Mouse (Mus musculus): Measurements from ENCODE around the gene D630039A03Rik. TPM values are rescaled to one million over a fixed set of nuclear protein-coding genes. Genes with fewer than 3 reads are reported as not detected.

D630039A03Rik gene
- total RNA-seq, 1 experiment = 0.27 TPM

- H3K4me3 ChIP-seq (ENCODE audit: insufficient read depth in 1 of 2, low read depth in 1 of 2, low read length in 2 of 2, poor library complexity in 1 of 2, severe bottlenecking in 1 of 2) = no peak overlapping the region
- H3K9ac ChIP-seq (ENCODE audit: insufficient read depth, low read depth, low read length, poor library complexity, severe bottlenecking) = no peak overlapping the region
- H3K36me3 ChIP-seq (ENCODE audit: control insufficient read depth, insufficient read depth, low read length, poor library complexity, severe bottlenecking) = no peaks in the 10 kb centered on the region
- TF ChIP-seq MAFK (IDR thresholded peaks at IDR 0.05; ENCODE audit: insufficient read depth, low read depth, low read length) = no peak
- TF ChIP-seq ZC3H11A (IDR thresholded peaks at IDR 0.05; ENCODE audit: borderline replicate concordance, low read depth, low read length) = peak; percentile 82; the same call in 1 of the 2 replicates
- H3K4me1 ChIP-seq (ENCODE audit: control insufficient read depth in 2 of 2, insufficient read depth in 2 of 2, low read length in 2 of 2, poor library complexity in 1 of 2) = peaks cover 0 to 9% of the 10 kb centered on the region in 2 experiments; a peak in 1 of 4 replicates
- DNase-seq (ENCODE audit: low read depth, low spot score) = peak; percentile 54
- no peaks in the 10 kb centered on the region for H3K9me3 ChIP-seq (ENCODE audit: control insufficient read depth, insufficient read depth, low read depth, low read length)
- in situ Hi-C loops (cut with MboI; ENCODE audit: low sequenced_read_pairs in 2 of 2, unreplicated experiment in 2 of 2) = loop anchor here in 1 of 2 experiments (10.0 kb wide), 2 partner anchors 171 to 351 kb away; no protein-coding TSS in a partner anchor
- H3K27ac ChIP-seq (ENCODE audit: insufficient read depth, low read depth, low read length, poor library complexity, severe bottlenecking) = no peak overlapping the region
These were observed 11.9 kb downstream of the D630039A03Rik start for GRCm38 (mm10) chr4:57904211-57904610.

DNA sequence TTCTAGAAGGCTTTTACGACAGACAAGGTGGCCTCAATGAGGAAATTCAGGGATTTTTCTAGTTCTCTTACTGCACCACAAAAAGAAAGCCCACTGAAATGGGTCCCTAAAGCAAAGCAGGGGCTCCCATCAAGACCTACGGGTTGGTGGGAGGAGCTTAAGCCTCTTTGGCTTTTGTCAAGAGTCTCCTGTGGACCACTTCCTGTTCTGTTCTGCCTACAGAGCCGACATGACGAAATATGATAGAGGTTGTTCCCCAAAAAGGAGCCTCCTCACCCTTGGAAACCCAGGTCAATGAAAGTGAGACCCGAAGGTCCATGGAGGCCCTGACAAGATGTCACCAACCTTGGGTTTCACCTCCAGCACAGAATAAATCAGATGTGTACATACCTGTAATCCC lies 13.5 kb downstream of the D630039A03Rik start:
- Histone ChIP-seq H3K36me3 (ENCODE audit: control insufficient read depth, insufficient read depth, low read length, poor library complexity, severe bottlenecking) (no peaks in the 10 kb centered on the region), H3K27ac (ENCODE audit: insufficient read depth, low read depth, low read length, poor library complexity, severe bottlenecking) (no peak overlapping the region), H3K9ac (ENCODE audit: insufficient read depth, low read depth, low read length, poor library complexity, severe bottlenecking) (no peak overlapping the region), H3K4me1 (ENCODE audit: control insufficient read depth in 2 of 2, insufficient read depth in 2 of 2, low read length in 2 of 2, poor library complexity in 1 of 2) (peaks cover 0 to 9% of the 10 kb centered on the region in 2 experiments; a peak in 1 of 4 replicates), H3K4me3 (ENCODE audit: insufficient read depth in 1 of 2, low read depth in 1 of 2, low read length in 2 of 2, poor library complexity in 1 of 2, severe bottlenecking in 1 of 2) (no peak overlapping the region), H3K9me3 (ENCODE audit: control insufficient read depth, insufficient read depth, low read depth, low read length) (no peaks in the 10 kb centered on the region)
- TF ChIP-seq ZNF384 (IDR thresholded peaks at IDR 0.05; ENCODE audit: low read depth, low read length) (no peak), HCFC1 (IDR thresholded peaks at IDR 0.05; ENCODE audit: borderline replicate concordance, insufficient read depth, low read length) (no peak), CHD2 (IDR thresholded peaks at IDR 0.05; ENCODE audit: low read depth, low read length) (no peak), ZC3H11A (IDR thresholded peaks at IDR 0.05; ENCODE audit: borderline replicate concordance, low read depth, low read length) (no peak), MAFK (IDR thresholded peaks at IDR 0.05; ENCODE audit: insufficient read depth, low read depth, low read length) (no peak)
- in situ Hi-C loops (cut with MboI; ENCODE audit: low sequenced_read_pairs in 2 of 2, unreplicated experiment in 2 of 2) = loop anchor here in 1 of 2 experiments (10.0 kb wide), 2 partner anchors 172 to 352 kb away; no protein-coding TSS in a partner anchor
- DNase-seq (ENCODE audit: low read depth, low spot score) = no peak

GRCm38 (mm10) chr4:57901210-57901609 lies 14.9 kb downstream of the D630039A03Rik start:
- Histone ChIP-seq H3K9ac (ENCODE audit: insufficient read depth, low read depth, low read length, poor library complexity, severe bottlenecking) (no peak overlapping the region), H3K4me3 (ENCODE audit: insufficient read depth in 1 of 2, low read depth in 1 of 2, low read length in 2 of 2, poor library complexity in 1 of 2, severe bottlenecking in 1 of 2) (no peak overlapping the region), H3K27ac (ENCODE audit: insufficient read depth, low read depth, low read length, poor library complexity, severe bottlenecking) (no peak overlapping the region), H3K4me1 (ENCODE audit: control insufficient read depth in 2 of 2, insufficient read depth in 2 of 2, low read length in 2 of 2, poor library complexity in 1 of 2) (peaks cover 0 to 9% of the 10 kb centered on the region in 2 experiments; a peak in 1 of 4 replicates), H3K9me3 (ENCODE audit: control insufficient read depth, insufficient read depth, low read depth, low read length) (no peaks in the 10 kb centered on the region), H3K36me3 (ENCODE audit: control insufficient read depth, insufficient read depth, low read length, poor library complexity, severe bottlenecking) (no peaks in the 10 kb centered on the region)
- TF ChIP-seq ZC3H11A (IDR thresholded peaks at IDR 0.05; ENCODE audit: borderline replicate concordance, low read depth, low read length) (peak; percentile 94), MAFK (IDR thresholded peaks at IDR 0.05; ENCODE audit: insufficient read depth, low read depth, low read length) (no peak), HCFC1 (IDR thresholded peaks at IDR 0.05; ENCODE audit: borderline replicate concordance, insufficient read depth, low read length) (no peak), ZNF384 (IDR thresholded peaks at IDR 0.05; ENCODE audit: low read depth, low read length) (no peak), CHD2 (IDR thresholded peaks at IDR 0.05; ENCODE audit: low read depth, low read length) (no peak)
- peak; percentile 40 for DNase-seq (ENCODE audit: low read depth, low spot score)
- in situ Hi-C loops (cut with MboI; ENCODE audit: low sequenced_read_pairs in 2 of 2, unreplicated experiment in 2 of 2) = loop anchor here in 1 of 2 experiments (10.0 kb wide), 2 partner anchors 174 to 354 kb away; no protein-coding TSS in a partner anchor

DNA sequence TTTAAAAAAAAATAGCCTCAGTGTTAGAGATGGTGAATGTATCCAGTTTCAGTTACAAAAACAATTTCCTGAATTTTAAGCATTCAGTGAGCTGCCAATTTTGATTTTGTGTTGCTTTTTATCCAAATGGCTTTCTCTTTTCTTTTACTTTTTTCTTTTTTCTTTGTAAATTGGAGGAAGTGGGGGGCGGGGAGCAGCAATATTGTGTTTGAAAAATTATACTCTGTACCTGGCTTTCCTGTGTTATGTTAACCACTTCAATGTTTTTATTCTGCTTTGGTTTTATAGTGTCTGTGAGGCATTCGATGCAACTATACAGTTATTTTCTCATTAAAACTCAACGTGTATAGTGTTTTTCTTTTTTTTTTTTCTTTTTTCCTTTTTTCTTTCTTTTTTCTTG lies 19.5 kb downstream of the D630039A03Rik start:
- Histone ChIP-seq H3K4me1 (ENCODE audit: control insufficient read depth in 2 of 2, insufficient read depth in 2 of 2, low read length in 2 of 2, poor library complexity in 1 of 2) (no peaks in the 10 kb centered on the region), H3K4me3 (ENCODE audit: insufficient read depth in 1 of 2, low read depth in 1 of 2, low read length in 2 of 2, poor library complexity in 1 of 2, severe bottlenecking in 1 of 2) (no peak overlapping the region), H3K9me3 (ENCODE audit: control insufficient read depth, insufficient read depth, low read depth, low read length) (no peaks in the 10 kb centered on the region), H3K27ac (ENCODE audit: insufficient read depth, low read depth, low read length, poor library complexity, severe bottlenecking) (no peak overlapping the region), H3K9ac (ENCODE audit: insufficient read depth, low read depth, low read length, poor library complexity, severe bottlenecking) (no peak overlapping the region), H3K36me3 (ENCODE audit: control insufficient read depth, insufficient read depth, low read length, poor library complexity, severe bottlenecking) (peaks cover 3% of the 10 kb centered on the region)
- in situ Hi-C loops (cut with MboI; ENCODE audit: low sequenced_read_pairs in 2 of 2, unreplicated experiment in 2 of 2) = loop anchor here in 1 of 2 experiments (25.0 kb wide), 1 partner anchor 234 kb away; no protein-coding TSS in a partner anchor
- no peak for DNase-seq (ENCODE audit: low read depth, low spot score)
- TF ChIP-seq ZC3H11A (IDR thresholded peaks at IDR 0.05; ENCODE audit: borderline replicate concordance, low read depth, low read length) (no peak), HCFC1 (IDR thresholded peaks at IDR 0.05; ENCODE audit: borderline replicate concordance, insufficient read depth, low read length) (no peak), ZNF384 (IDR thresholded peaks at IDR 0.05; ENCODE audit: low read depth, low read length) (no peak), MAFK (IDR thresholded peaks at IDR 0.05; ENCODE audit: insufficient read depth, low read depth, low read length) (no peak)
